Mouse (Mus musculus) heart, embryonic 14.5 days (tissue): Measurements from ENCODE around the gene Ssr1. TPM values are rescaled to one million over a fixed set of nuclear protein-coding genes. Genes with fewer than 3 reads are reported as not detected.

ENCODE experiments used
- ATAC-seq: fragments of 200-750 bp; cut with Nextera tagmentation; 2 replicates; pipeline ENCODE4 v1.8.0; 2017; ENCODE audit warnings: low read depth, moderate TSS enrichment; ENCODE audit not compliant: insufficient number of reproducible peaks, insufficient read depth, low FRiP score
- H3K27ac ChIP-seq, 2 experiments: fragments of 200-500 bp in 1 of 2; fragments of 300-500 bp in 1 of 2; sonication (generic) in 1 of 2; replicated peaks in 1 of 2; 2 replicates each; pipeline ENCODE4 v1.5.1; 2012 to 2014; ENCODE audit warnings: low read depth in 2 of 2, low read length in 2 of 2, control low read depth in 1 of 2, mild to moderate bottlenecking in 1 of 2, mixed read lengths in 1 of 2; ENCODE audit not compliant: control insufficient read depth in 1 of 2, insufficient read depth in 1 of 2
- H3K27me3 ChIP-seq: fragments of 300-500 bp; sonication (generic); 2 replicates; pipeline ENCODE4 v1.6.1; 2014; ENCODE audit warnings: mild to moderate bottlenecking, low read length, control low read depth; ENCODE audit not compliant: control insufficient read depth, insufficient read depth
- H3K36me3 ChIP-seq: fragments of 300-500 bp; sonication (generic); 2 replicates; pipeline ENCODE4 v1.6.1; 2014; ENCODE audit warnings: mild to moderate bottlenecking, control low read depth, low read length, mixed read lengths; ENCODE audit not compliant: control insufficient read depth, insufficient read depth
- H3K4me1 ChIP-seq, 2 experiments: fragments of 200-500 bp in 1 of 2; fragments of 300-500 bp in 1 of 2; sonication (generic) in 1 of 2; 2 replicates each; pipeline ENCODE4 v1.6.1; 2012 to 2014; ENCODE audit warnings: low read length in 2 of 2, control low read depth in 1 of 2, mixed read lengths in 1 of 2; ENCODE audit not compliant: control insufficient read depth in 2 of 2, insufficient read depth in 2 of 2
- H3K4me2 ChIP-seq: fragments of 300-500 bp; sonication (generic); 2 replicates; pipeline ENCODE4 v1.6.1; 2014; ENCODE audit warnings: mild to moderate bottlenecking, low read length
- H3K4me3 ChIP-seq, 2 experiments: fragments of 200-500 bp in 1 of 2; fragments of 300-500 bp in 1 of 2; sonication (generic) in 1 of 2; 2 replicates each; pipeline ENCODE4 v1.5.1; 2012 to 2014; ENCODE audit warnings: low read length in 2 of 2, mild to moderate bottlenecking in 2 of 2, control low read depth in 1 of 2, low read depth in 1 of 2, moderate library complexity in 1 of 2; ENCODE audit not compliant: control insufficient read depth in 1 of 2, insufficient read depth in 1 of 2
- H3K9ac ChIP-seq: fragments of 300-500 bp; sonication (generic); 2 replicates; pipeline ENCODE4 v1.6.1; 2014; ENCODE audit warnings: mild to moderate bottlenecking, low read length
- H3K9me3 ChIP-seq: fragments of 300-500 bp; sonication (generic); 2 replicates; pipeline ENCODE4 v1.6.1; 2016; ENCODE audit warnings: low read length, control low read depth; ENCODE audit not compliant: control insufficient read depth
- whole genome bisulfite sequencing: fragments of 180-500 bp; shearing (Covaris S2); extraction: QIAGEN DNeasy Blood & Tissue Kit; methylation state at CpG from one replicate; pipeline ENCODE4 v1.1.7; 2014; 5-methylcytosine and 5-hydroxymethylcytosine counted together
- polyA plus RNA-seq: library from polyadenylated mRNA; unstranded; fragments of >200 nt; fragmentation: Nextera tagmentation; extraction: Ambion mirVana; gene quantifications from 2 replicates; pipeline ENCODE4 v1.2.1, GENCODE M21; 2014

Gene Ssr1
- polyA plus RNA-seq, 1 experiment from 2014 or later: 90.1 TPM

DNA sequence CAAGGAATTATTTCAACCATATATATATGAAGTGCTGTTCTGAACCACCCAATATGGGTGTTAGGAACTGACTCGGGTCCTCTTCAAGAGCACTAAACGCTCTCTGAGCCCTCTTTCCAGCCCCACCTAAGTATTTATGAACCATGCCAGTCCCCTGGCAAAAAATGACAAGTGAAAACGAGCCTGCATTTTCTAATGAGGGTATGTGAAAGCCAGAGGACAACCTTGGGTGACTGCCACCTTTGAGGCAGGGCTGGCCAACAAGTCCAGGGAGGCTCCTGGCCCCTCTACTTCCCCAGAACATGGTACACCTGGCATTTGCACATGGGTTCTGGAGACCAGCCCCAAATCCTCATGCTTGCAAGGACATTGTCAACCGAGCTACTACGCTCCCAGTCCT lies 19.3 kb downstream of the Ssr1 start:
- ATAC-seq: no peak
- 85% methylated on average over 5 of the region's 5 CpGs for WGBS
- peaks cover 47% of the 10 kb centered on the region for H3K36me3 ChIP-seq
- H3K4me1 ChIP-seq: peaks cover 2 to 3% of the 10 kb centered on the region in 2 experiments; a peak in 2 of 4 replicates
- H3K9me3 ChIP-seq: no peaks in the 10 kb centered on the region
- no peak overlapping the region for H3K4me2 ChIP-seq
- H3K27ac ChIP-seq: no peak overlapping the region
- no peaks in the 10 kb centered on the region for H3K27me3 ChIP-seq
- H3K4me3 ChIP-seq: no peak overlapping the region
- H3K9ac ChIP-seq: no peak overlapping the region

DNA sequence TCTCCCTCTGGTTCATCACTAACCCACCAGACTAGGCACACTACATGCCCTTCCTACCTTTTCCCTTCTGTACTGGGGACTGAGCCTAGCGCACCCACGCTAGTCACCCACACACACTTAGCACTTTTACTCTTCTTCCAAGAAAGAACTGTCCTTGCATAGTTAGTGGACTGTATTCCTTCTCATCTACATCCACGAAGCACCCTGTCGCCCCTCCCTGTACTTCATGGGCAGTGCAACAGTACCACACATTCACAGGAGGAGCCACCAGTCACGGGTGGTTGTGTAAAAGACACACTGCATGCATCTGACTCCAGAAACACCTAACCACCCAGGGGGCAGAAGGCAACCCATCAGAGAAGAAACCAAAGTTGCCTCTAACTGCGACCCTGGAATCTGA lies 20.0 kb downstream of the Ssr1 start:
- H3K27me3 ChIP-seq: no peaks in the 10 kb centered on the region

DNA sequence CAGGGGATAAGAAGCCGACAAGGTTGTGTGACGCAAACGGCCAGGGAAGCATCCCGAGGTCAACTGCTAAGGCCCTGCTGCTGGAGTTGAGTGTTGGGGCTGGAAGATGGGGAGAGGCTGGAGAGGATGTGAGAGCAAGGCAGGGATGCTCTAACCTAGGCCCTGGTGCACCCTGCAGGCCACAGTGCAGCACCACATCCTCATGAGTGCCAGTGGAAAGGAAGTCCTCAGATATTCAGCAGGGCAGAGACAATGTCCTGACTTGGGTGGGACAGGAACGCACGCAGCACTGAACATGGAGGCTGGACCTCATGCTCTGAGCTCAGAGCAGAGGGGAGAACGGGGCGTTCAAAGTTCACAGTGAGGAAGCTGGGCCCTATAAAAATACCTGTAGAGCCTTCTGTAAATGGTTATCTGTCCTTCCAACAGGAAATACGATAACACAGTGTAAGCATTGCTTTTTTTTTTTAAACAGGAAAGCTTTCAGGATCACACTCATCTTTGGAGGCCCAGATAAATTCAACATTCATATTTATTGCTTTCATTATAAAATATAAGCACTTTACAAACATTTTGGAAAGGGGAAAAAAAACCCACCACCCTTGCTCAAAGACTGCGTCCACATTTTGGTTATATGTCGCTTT lies 23.0 kb downstream of the Ssr1 start:
- 0 out of 2 replicates have a peak, but pooled peaks have one; percentile 46 for ATAC-seq

More for the DNA sequence above, 20.0 kb downstream of the Ssr1 start:
- Histone ChIP-seq H3K36me3 (peaks cover 40% of the 10 kb centered on the region), H3K4me1 (peaks cover 2 to 3% of the 10 kb centered on the region in 2 experiments; a peak in 2 of 4 replicates), H3K4me2 (no peak overlapping the region), H3K27ac (no peak overlapping the region), H3K4me3 (no peak overlapping the region), H3K9me3 (no peaks in the 10 kb centered on the region), H3K9ac (no peak overlapping the region)
- ATAC-seq: no peak
- WGBS: 82% methylated on average over 6 of the region's 6 CpGs

DNA sequence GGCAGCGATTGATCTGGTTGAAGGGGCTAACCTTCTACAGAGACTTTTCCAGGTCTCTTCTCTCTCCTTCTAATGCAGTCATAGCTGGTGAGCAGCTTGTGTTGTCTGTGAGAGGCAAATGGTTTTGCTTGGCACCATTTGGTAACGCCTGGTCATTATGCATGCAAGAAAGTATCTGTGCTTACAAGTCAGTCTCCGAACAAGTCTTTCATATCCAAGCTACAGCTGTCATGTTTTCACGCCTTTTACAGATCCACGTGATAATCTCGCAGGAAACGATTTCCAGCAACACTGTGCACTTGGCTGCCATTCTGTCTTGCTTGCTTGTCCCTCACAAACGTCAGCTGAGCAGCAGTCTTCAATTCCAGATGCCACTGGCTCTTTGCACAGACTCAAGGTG lies 24.0 kb downstream of the Ssr1 start:
- Histone ChIP-seq H3K4me2 (no peak overlapping the region), H3K9me3 (no peaks in the 10 kb centered on the region), H3K27ac (no peak overlapping the region), H3K4me1 (peaks cover 15 to 19% of the 10 kb centered on the region in 2 experiments), H3K27me3 (no peaks in the 10 kb centered on the region), H3K36me3 (no peaks in the 10 kb centered on the region), H3K4me3 (no peak overlapping the region), H3K9ac (no peak overlapping the region)
- 36% methylated on average over 8 of the region's 8 CpGs for WGBS
- ATAC-seq: no peak

More for the DNA sequence above, 23.0 kb downstream of the Ssr1 start:
- no peaks in the 10 kb centered on the region for H3K9me3 ChIP-seq
- peaks cover 14 to 19% of the 10 kb centered on the region in 2 experiments for H3K4me1 ChIP-seq
- no peaks in the 10 kb centered on the region for H3K27me3 ChIP-seq
- 0 out of 4 replicates have a peak overlapping the region, but pooled peaks of 1 of the 2 experiments have one; percentile 4 for H3K27ac ChIP-seq
- H3K4me2 ChIP-seq: no peak overlapping the region
- no peak overlapping the region for H3K4me3 ChIP-seq
- H3K9ac ChIP-seq: no peak overlapping the region
- peaks cover 10% of the 10 kb centered on the region for H3K36me3 ChIP-seq
- WGBS: 62% methylated on average over 11 of the region's 11 CpGs

- Histone ChIP-seq H3K27ac (no peak overlapping the region), H3K9me3 (no peaks in the 10 kb centered on the region), H3K36me3 (no peaks in the 10 kb centered on the region), H3K4me1 (peaks cover 21 to 23% of the 10 kb centered on the region in 2 experiments), H3K4me2 (no peak overlapping the region), H3K9ac (no peak overlapping the region), H3K4me3 (no peak overlapping the region), H3K27me3 (no peaks in the 10 kb centered on the region)
- ATAC-seq: no peak
- 8% methylated on average over 14 of the region's 14 CpGs for WGBS
Observed at GRCm38 (mm10) chr13:37969337-37969736, 24.7 kb downstream of the Ssr1 start.

GRCm38 (mm10) chr13:37967565-37967964 lies 26.5 kb downstream of the Ssr1 start:
- H3K27me3 ChIP-seq: no peaks in the 10 kb centered on the region
- peaks cover 26 to 29% of the 10 kb centered on the region in 2 experiments for H3K4me1 ChIP-seq
- 65% methylated on average over 10 of the region's 10 CpGs for WGBS
- no peak for ATAC-seq
- H3K27ac ChIP-seq: no peak overlapping the region
- H3K4me3 ChIP-seq: no peak overlapping the region
- no peak overlapping the region for H3K9ac ChIP-seq
- no peaks in the 10 kb centered on the region for H3K36me3 ChIP-seq
- 0 out of 2 replicates have a peak overlapping the region, but pooled peaks have one; percentile 8 for H3K4me2 ChIP-seq
- no peaks in the 10 kb centered on the region for H3K9me3 ChIP-seq

DNA sequence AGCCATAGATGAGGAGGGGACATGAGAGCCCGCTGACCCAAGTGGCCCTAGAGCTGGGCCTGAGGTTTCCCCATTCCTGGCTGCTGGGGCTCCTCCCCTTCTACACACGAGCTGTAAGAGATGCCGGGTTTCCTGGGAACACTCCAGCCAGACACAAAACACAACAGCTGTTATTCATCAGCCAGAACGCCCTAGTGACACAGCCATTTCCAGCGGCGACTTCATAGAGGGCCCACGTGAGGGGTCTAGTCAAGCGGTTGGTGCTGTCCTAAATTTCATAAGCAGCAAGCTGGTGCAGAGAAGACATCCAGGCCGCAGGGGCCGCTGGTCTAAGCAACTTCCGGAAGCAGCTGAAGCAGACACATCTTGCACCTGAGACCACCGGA lies 27.0 kb downstream of the Ssr1 start:
- no peaks in the 10 kb centered on the region for H3K9me3 ChIP-seq
- no peak overlapping the region for H3K4me3 ChIP-seq
- peak overlapping the region; percentile 8; the same call in 1 of the 2 replicates for H3K4me2 ChIP-seq
- 32% methylated on average over 12 of the region's 12 CpGs for WGBS
- ATAC-seq: no peak
- H3K4me1 ChIP-seq: peaks cover 26 to 29% of the 10 kb centered on the region in 2 experiments
- no peak overlapping the region for H3K27ac ChIP-seq
- no peak overlapping the region for H3K9ac ChIP-seq
- H3K27me3 ChIP-seq: no peaks in the 10 kb centered on the region
- no peaks in the 10 kb centered on the region for H3K36me3 ChIP-seq
